ENCODE assay signal across 8 mouse cellular contexts in the genomic region with DNA sequence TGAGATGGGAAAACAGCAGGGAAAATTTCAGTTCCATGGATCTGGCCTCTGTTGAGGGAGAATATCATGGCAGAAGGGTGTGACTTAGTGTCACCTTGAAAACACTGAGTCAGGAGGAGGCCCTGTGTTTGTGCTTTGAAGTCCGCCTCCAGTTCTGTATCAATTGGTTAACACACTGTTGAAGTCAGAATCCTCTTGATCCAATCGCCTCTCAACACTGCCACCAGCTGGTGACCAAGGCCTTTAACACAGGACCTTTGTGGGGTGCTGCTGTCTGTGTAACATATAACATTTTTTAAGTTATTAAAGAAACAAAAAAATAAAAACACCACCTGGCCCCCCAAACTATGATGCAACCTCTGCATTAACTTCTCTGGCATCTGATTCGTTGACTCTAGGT. TPM values are rescaled to one million over a fixed set of nuclear protein-coding genes. Genes with fewer than 3 reads are reported as not detected.
DNase-seq lines count a peak whose midpoint lies in the region; ATAC-seq and TF ChIP-seq lines count a peak whose summit lies in the region.

No protein-coding gene starts in this region.

- H3K4me1 ChIP-seq in intestine, embryonic 15.5 days (replicated peaks): peaks cover 3% of the 10 kb centered on the region; the same call in 1 of the 2 replicates
- no peaks in the 10 kb centered on the region for H3K4me1 ChIP-seq in lung, postnatal 0 days (ENCODE audit: insufficient read depth, low read depth, low read length)

- peak; percentile 75 for TF ChIP-seq CTCF in lung, postnatal 0 days (IDR thresholded peaks at IDR 0.05)

- no peak overlapping the region for H3K27ac ChIP-seq in intestine, embryonic 15.5 days
- no peak overlapping the region for H3K27ac ChIP-seq in lung, postnatal 0 days (ENCODE audit: low read length)

- H3K4me2 ChIP-seq in intestine, embryonic 15.5 days (replicated peaks): no peak overlapping the region
- no peak overlapping the region for H3K4me2 ChIP-seq in lung, postnatal 0 days (replicated peaks; ENCODE audit: low read depth, low read length)

- no peaks in the 10 kb centered on the region for H3K27me3 ChIP-seq in intestine, embryonic 15.5 days (replicated peaks)
- H3K27me3 ChIP-seq in lung, postnatal 0 days (replicated peaks; ENCODE audit: insufficient read depth, low read length): 0 out of 2 replicates have a peak, but pooled peaks cover 4% of the 10 kb centered on the region

- peak; percentile 55 to 71 for DNase-seq in heart, adult 18-20 months
- no peak for DNase-seq in heart, adult 11 months
- DNase-seq in urinary bladder, postnatal 14 days (ENCODE audit: low spot score): peak; percentile 71
- no peak for DNase-seq in urinary bladder, postnatal 10 days (ENCODE audit: low spot score)
- peak; percentile 46 for DNase-seq in cerebellum, adult 9-10 months
- peak; percentile 73 for DNase-seq in lung, postnatal 0 days (ENCODE audit: low spot score)
- peak; percentile 61 for DNase-seq in thymus, postnatal 14 days

- TF ChIP-seq EP300 in lung, postnatal 0 days (IDR thresholded peaks at IDR 0.05): no peak

- no peaks in the 10 kb centered on the region for H3K9me3 ChIP-seq in intestine, embryonic 15.5 days
- H3K9me3 ChIP-seq in lung, postnatal 0 days (ENCODE audit: low read length): no peaks in the 10 kb centered on the region

- 17% methylated on average over 3 of the region's 3 CpGs for WGBS in intestine, embryonic 15.5 days
- WGBS in lung, postnatal 0 days: 16% methylated on average over 3 of the region's 3 CpGs

- ATAC-seq in intestine, embryonic 15.5 days: peak; percentile 76
- ATAC-seq in lung, postnatal 0 days: peak; percentile 53

- H3K36me3 ChIP-seq in intestine, embryonic 15.5 days: no peaks in the 10 kb centered on the region
- no peaks in the 10 kb centered on the region for H3K36me3 ChIP-seq in lung, postnatal 0 days (ENCODE audit: insufficient read depth, low read length)

- no peak overlapping the region for H3K4me3 ChIP-seq in intestine, embryonic 15.5 days (replicated peaks)
- H3K4me3 ChIP-seq in lung, postnatal 0 days (ENCODE audit: low read depth, low read length): no peak overlapping the region

- H3K9ac ChIP-seq in intestine, embryonic 15.5 days: no peak overlapping the region
- no peak overlapping the region for H3K9ac ChIP-seq in lung, postnatal 0 days (replicated peaks; ENCODE audit: low read depth)

RNA-seq across cellular contexts. Expression of gene Twf1, which starts 11.7 kb away (rescaled TPM):
- 10 to 100 TPM; 14.2 to 18.0 TPM for total RNA-seq in heart, adult 18-20 months (2021)
- polyA plus RNA-seq in intestine, embryonic 15.5 days (2015; fragmentation: Nextera tagmentation; extraction: Ambion mirVana): 116 and 124 TPM in 2 replicates
- polyA plus RNA-seq in lung, postnatal 0 days (2015; fragmentation: Nextera tagmentation; extraction: Ambion mirVana): 84.8 and 86.3 TPM in 2 replicates

RNA-seq across cellular contexts. Expression of gene Tmem117, which starts 27.7 kb away (rescaled TPM):
- total RNA-seq in heart, adult 18-20 months (2021): 10 to 100 TPM; 12.0 to 12.9 TPM
- 2.5 and 2.6 TPM in 2 replicates for polyA plus RNA-seq in intestine, embryonic 15.5 days (2015; fragmentation: Nextera tagmentation; extraction: Ambion mirVana)
- polyA plus RNA-seq in lung, postnatal 0 days (2015; fragmentation: Nextera tagmentation; extraction: Ambion mirVana): 3.3 and 4.5 TPM in 2 replicates

RNA-seq across cellular contexts. Expression of gene Irak4, which starts 57.9 kb away (rescaled TPM):
- 1 to 10 TPM; 4.1 to 5.7 TPM for total RNA-seq in heart, adult 18-20 months (2021)
- 14.8 and 16.3 TPM in 2 replicates for polyA plus RNA-seq in intestine, embryonic 15.5 days (2015; fragmentation: Nextera tagmentation; extraction: Ambion mirVana)
- polyA plus RNA-seq in lung, postnatal 0 days (2015; fragmentation: Nextera tagmentation; extraction: Ambion mirVana): 11.8 and 12.1 TPM in 2 replicates

RNA-seq across cellular contexts. Expression of gene Pus7l, which starts 58.0 kb away (rescaled TPM):
- 1 to 10 TPM; 1.5 to 1.9 TPM for total RNA-seq in heart, adult 18-20 months (2021)
- polyA plus RNA-seq in intestine, embryonic 15.5 days (2015; fragmentation: Nextera tagmentation; extraction: Ambion mirVana): 8.4 and 9.8 TPM in 2 replicates
- 3.2 and 3.4 TPM in 2 replicates for polyA plus RNA-seq in lung, postnatal 0 days (2015; fragmentation: Nextera tagmentation; extraction: Ambion mirVana)

Comparison
In these comparisons a context has a peak if more than half of its experiments do, and no peak if none do; other contexts are left out.
1. DNase-seq: peak in heart, adult 18-20 months (2 of 2), urinary bladder, postnatal 14 days (single experiment), cerebellum, adult 9-10 months (single experiment), lung, postnatal 0 days (single experiment) and thymus, postnatal 14 days (single experiment); none in heart, adult 11 months (single experiment) and urinary bladder, postnatal 10 days (single experiment).